1 mouse cellular context compared by ENCODE assay signal in genomic region chr2:118498476-118498875, GRCm38 (mm10).
TF ChIP-seq lines count a peak whose summit lies in the region.

No protein-coding gene starts in this region.

TF ChIP-seq in CH12.LX, 34 proteins besides CTCF, POLR2A, EP300 and RAD21 (continued from another document):
- TF ChIP-seq MAX (IDR thresholded peaks at IDR 0.05; ENCODE audit: low read length) (no peak), CHD2 (IDR thresholded peaks at IDR 0.05; ENCODE audit: low read length) (no peak), TCF12 (IDR thresholded peaks at IDR 0.05; ENCODE audit: low read depth, low read length) (no peak), MXI1 (IDR thresholded peaks at IDR 0.05; ENCODE audit: low read depth, low read length) (no peak), E2F4 (IDR thresholded peaks at IDR 0.05; ENCODE audit: insufficient replicate concordance, low read depth, low read length) (no peak)
